Mouse (Mus musculus): ENCODE measurements around the gene Tlr6.
A peak's percentile ranks its signal among the peaks of the same experiment; 100 is the strongest.

Tlr6 gene

DNA sequence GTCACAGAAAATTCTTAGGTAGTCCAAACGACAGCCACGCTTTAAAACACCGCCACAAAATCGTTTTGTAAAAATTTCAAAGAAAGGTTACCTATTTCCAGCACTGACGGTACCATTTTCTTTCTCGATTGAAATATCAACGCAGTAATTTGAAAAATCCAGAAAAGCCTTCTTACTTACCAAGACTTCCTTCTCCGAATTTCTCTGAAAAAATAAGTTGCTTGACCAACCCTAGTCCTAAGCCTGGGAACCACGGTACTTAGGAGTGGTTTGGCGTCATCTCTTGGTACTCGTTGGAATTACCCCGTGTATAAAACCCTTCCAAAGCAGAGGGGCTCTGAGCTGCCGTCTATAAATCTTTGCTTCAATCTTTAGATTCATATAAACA is at the start of gene Tlr6:
Gene Tlr6, minus strand, starts transcription at position 255 of the 388 bp plus-strand sequence.
- no peak for DNase-seq (ENCODE audit: low read depth, low spot score)

DNA sequence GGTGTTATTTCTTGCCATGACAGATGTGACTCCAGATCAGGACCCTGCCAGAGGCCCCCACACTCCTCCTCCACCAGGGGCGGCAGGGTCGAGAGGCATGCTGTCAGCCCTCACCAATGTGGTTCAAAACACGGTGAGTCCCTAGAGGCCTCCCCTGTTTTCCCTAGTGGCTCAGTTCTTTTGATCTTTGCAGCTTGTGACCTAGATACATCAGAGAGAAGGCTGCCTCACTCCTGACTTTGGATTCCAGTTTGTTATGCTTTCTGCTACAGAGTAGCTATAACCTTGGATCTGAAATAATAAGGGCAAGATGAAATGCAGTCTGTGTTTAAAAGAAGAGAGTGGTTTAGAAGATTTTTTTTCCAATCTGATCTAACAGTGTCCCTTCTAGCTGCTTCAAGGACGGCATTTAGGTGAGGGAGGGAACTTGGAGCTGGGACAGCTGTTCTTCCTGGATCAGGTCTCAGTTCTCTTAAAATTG is 46.2 kb upstream of the Tlr6 start:
- no peak for DNase-seq (ENCODE audit: low read depth, low spot score)

DNA sequence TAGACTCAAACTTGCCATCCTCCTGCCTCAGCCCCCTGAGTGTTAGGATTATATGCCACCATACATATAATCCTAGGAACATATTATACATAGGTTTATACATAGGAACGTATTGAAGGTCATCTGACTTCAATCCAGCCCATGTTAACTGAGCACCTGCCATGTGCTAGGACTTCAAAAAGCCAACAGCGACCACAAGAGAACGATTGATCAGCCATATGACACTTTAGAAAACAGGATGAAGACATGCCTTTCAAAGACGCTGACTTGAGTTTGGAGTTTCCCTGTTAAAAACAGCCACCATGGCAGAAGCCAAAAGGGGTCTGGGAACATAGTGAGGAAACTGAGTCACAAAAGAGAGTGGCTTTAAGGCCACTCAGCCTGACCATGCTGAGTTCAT is 45.4 kb upstream of the Tlr6 start:
- DNase-seq (ENCODE audit: low read depth, low spot score), result no peak

DNA sequence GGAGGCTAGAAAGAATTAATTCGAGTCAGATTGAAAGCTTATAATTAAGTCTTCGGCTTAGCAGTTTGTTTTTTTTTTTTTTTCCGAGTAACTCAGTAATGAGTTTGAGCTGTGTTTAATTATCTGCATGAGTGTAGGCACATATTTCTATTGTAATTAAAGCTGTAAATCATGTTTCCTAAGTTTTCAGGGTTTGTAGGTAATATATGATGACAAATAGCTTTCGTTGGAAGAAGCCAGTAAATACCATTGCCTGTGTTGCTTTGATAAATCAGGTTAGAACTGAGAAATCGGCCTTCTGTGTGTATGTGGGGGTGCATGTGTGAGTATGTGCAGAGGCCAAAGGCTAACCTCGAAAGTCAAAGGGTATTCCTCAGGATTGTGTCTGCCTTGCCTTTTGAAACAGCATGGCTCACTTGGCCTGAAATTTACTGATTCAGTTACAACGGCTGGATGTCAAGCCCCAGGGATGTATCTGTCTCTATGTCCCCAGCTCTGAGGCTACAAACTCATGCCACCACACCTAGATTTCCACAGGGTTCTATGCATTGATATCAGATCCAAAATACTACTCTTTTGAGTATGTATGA is 44.1 kb upstream of the Tlr6 start:
- DNase-seq (ENCODE audit: low read depth, low spot score), result no peak

DNA sequence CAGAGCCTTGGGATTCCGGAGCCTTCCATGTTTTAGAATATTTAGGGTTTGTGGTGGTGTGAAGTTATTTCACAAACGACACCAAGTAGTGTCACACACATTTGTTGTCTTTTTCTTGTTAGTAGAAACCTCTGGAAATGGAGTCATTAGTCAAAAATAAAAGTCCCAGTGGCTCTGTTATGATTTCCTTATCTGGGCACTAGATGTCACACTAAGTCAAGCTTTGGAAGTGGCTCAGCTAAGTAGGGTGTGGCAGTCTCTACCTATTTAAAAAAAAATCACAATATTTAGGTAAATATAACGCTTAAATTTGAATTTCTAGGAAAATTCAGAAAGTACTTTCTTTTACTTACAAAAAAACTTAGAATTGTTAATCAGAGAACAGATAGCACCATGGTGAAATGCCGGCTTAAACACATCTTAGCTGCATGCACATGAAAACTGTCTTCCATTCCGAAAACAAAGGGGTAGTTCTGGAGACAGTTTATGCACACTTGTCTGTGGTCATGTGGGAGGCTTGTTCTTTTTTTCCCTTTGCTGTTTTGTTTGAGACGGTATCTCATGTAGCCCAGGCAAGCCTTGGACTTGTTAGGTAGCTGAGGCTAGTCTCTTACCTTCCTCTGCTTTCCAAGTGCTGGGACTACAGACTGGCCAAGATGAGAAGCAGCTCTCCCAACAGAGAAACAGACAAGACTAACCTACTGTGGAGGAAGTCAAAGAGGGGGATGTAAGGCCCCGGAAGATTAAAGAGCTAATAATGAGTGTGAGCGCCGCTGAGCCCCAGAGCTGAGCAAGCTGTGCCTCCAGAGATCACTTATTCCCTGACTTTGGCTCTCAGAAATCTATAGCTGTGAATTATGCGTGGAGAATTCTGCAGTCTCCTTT is 43.3 kb upstream of the Tlr6 start:
- peak; percentile 36 for DNase-seq (ENCODE audit: low read depth, low spot score)

DNA sequence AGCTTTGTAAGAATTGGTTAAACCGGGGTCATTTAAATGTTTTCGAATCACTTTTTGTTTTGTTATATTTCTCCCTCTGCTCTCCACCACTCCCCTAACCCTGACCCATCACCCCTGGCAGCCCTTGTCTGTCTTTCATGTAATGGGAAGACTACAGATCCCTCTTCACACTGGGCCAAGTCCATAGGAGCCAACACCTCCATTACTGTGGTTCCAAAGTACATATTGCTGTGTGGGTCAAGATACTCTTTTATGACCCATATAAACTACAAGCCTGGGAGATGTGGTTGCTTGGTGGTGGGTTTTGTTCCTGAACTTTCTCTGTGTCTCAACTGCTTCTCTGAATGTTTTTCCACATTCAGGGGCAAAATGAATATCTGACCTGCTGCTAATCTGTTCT is 35.5 kb upstream of the Tlr6 start:
- DNase-seq (ENCODE audit: low read depth, low spot score), result no peak

DNA sequence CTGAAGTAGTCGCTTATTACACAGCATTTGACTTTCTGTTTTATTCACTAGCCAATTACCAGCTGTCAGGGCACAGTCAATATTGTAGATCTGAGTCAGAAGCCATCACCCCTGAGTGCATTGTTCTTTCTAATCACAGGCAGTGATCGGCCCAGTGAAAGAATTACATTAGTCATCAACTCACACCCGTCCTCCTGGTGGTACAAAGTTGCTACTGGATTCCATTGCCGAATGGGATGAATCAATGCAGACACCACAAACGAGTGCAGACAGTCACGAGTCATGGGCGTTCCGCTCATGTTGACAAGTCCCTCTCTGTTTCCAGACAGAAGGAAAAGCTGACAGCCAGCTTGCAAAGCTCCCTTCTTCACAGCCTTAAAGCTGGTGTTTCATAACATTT is 32.6 kb upstream of the Tlr6 start:
- DNase-seq (ENCODE audit: low read depth, low spot score), result no peak

DNA sequence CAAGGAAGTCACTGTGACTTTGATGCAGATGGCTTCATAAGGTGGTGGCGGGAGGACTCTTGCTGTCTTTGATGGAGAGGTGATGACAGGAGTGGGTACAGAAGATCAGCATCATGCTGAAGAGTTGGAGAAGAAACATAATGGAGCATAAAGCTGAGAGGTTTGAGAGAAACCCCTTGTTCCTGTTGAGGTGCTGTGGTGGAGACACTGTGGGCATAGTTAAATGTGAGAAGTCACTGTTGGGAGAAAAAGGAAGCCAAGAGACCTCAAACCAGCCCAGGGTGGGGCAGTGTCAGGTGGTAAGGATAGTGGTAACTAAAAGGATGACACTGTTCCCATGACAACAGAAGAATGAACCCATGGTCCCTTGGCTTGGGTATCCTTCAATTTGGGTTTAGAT is 30.0 kb upstream of the Tlr6 start:
- DNase-seq (ENCODE audit: low read depth, low spot score), result no peak

DNA sequence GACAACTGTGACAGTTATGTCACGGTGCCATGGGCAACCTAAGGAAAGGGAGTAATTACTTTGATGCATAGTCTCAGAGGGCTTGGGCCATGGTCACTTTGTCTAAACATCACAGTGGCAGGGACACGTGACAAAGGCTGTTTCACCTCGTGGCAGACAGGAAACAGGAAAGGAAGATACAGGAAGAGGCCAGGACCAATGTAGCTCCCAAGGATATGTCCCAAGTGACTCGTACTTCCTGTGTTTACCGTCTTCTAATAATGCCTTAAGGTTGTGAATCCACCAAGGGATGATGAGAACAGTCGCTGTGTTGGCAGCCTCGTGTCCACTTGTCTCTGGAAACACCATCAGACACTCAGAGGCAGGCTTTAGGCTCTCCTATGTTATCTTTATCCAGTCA is 26.1 kb upstream of the Tlr6 start:
- no peak for DNase-seq (ENCODE audit: low read depth, low spot score)

DNA sequence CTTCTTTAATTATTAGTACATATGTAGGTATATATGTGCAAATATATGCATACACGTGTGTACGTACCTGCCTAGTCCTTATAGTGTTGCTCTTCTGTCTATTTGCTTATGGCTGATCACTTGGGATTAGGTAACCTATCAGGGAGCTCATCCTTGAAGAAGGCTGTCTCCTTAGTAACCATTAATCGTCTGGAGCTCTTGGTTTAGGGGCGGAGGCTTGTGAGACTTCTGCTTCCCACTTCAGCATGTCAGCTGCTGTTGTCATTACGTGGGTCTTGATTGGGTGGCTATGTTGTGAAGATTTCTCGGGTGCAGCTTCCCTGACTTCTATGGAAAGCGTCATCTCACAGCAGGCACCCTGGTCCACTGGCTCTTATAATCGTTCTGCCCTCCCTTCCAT is 17.2 kb upstream of the Tlr6 start:
- DNase-seq (ENCODE audit: low read depth, low spot score), result no peak

DNA sequence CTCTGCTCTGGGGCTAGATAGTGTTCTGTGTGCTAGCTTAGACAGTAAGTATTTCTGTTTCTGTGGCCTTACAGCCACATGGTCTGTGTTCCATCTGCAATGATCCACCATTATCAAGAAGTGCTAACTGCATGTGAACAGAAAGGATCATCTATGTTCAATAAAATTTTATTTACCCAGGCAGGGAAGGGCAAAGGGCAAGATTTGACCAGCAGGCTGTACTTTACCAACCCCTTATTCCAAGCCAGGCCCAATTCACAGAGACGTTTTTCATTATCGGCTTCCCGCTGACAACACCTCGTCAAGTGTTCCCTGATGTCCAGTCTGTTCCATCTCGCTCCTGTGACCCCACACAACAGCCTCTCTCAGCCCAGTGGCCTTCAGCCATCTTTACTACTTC is 15.2 kb upstream of the Tlr6 start:
- DNase-seq (ENCODE audit: low read depth, low spot score), result no peak

DNA sequence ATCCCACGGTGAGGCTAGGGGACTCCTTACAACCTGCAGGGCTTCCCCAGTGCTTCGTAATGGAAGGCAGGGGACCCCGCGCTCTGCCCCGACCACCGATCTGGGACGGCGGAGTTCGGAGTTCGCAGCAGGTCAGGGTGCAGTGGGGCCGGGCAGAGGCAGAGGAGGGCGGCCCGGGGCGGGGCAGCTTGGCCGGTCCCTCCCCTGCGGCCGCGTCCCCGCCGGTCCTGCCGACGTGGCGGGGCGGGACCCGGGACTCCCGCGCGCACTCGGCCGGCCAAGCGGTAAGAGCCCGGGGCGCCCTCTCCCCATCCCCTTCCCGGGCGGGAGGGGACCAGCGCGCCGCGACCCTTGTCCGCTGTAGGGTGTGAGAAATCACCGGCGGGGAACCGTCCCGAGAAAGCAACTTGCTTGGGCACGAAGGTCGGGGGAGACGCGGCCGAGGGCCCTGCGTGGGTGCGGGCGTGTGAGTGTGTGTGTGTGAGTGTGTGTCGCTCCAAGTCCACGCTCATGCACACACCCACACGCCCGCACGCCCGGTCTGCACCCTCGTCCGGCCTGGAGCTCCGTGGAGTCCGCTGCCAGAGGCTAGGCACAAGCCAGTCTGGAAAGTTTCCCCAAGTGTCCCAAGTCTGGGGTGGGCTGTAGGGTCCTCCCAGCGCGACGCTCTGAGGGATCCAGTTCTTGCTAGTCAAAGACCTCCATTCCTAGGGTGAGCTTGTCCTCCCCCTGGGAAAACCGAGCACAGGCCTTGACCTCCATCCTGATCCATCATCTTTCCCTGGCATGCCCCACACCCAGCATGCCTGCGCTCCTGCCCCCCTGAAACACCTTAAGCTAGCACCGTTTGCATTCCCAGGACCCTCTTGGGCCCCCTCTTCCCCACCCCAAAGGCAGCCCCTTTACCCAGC is 10.2 kb upstream of the Tlr6 start, which contains the start of gene Fam114a1:
Gene Fam114a1, plus strand, starts transcription at position 211 of the 911 bp plus-strand sequence.
- no peak for DNase-seq (ENCODE audit: low read depth, low spot score)

DNA sequence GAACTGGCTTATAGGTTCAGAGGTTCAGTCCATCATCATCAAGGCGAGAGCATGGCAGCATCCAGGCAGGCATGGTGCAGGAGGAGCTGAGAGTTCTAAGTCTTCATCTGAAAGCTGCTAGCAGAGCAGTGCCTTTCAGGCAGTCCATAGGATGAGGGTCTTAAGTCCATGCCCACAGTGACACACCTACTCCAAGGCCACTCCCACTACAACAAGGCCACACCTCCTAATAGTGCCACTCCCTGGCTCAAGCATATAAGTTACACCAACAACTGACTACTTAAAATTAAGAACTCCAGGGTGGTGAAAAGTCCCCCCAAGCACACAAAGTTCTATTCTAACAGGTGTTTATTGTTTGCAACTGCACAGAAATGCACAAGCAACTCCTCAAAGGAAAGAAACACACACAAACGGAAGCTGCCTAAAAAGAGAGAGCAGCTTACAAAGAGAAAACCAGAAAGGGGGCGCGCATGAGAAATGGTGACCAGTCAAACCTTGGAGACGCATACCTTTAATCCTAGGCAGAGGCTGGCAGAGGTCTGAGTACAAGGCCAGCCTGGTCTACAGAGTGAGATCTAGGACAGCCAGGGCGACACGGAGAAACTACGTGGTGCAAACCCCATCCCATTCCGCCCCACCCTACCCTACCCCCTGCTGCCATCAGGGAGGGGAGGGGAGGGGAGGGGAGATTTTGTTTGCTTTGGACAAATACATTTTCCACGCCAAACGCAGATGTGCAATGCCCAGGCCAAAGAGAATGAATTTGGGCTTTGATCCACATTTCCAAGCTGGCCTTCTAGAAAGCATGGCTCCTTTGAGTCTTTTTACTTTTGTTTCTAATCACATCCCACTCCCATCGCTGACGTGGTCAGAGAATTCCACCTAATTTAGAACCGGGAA is 9.3 kb upstream of the Tlr6 start:
- DNase-seq (ENCODE audit: low read depth, low spot score), result no peak

DNA sequence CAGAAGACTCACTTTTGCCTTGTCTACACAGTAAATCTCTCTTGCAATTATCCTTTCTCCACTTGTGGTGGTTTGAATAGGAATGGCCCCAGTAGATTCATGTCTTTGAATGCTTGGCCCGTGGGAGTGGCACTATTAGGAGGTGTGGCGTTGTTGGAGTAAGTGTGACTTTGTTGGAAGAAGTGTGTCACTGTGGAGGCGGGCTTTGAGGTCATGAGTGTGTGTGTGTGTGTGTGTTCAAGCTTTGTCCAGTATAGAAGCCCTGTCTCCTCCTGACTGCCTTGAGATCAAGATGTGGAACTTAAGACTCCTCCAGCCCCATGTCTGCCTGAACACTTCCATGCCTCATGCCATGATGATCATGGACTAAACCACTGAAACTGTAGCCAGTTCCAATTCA is 3.8 kb upstream of the Tlr6 start:
- no peak for DNase-seq (ENCODE audit: low read depth, low spot score)

DNA sequence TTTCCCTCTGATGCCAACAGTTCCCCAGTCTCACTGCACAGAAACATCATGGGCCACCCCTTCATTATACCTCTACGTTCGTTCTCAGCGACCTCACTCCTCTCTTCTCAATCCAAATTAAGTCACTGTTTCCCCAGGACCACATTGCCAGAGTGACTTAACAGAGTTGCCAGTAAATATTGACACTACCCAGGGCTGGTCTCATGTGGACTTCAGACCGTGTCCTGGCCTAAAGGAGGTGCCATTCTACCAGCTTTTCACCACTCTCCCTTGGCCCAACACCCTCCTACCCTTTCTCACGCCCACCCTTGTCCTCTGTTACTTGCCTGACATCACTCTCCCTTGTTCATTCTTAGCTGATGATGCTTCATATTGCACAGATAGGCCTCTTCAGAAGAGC is 3.4 kb upstream of the Tlr6 start:
- no peak for DNase-seq (ENCODE audit: low read depth, low spot score)

DNA sequence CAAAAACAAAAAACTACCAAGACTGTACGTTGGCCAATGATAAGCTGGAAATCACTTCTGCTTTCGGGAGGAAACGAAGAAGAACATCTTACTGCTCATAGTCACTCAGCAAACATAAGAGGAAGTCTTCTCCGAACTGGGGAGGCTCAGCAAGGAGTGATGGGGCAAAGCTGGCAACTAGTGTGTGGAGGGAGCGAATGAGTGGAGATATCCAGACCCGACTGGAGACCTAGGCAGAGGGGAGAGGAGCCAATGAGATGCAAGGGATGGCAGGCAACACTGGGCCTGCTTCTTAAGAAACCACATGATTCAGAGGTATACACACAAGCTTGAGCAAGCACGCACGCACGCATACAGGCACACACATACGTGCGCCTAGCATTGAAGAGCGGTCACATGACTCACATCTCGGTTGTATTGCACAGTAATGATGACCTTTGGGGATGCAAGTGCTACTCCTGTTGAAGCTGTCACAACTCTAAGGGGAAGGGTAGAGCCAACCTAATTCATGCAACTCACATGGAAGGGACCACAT is 1.0 kb upstream of the Tlr6 start:
- no peak for DNase-seq (ENCODE audit: low read depth, low spot score)

DNA sequence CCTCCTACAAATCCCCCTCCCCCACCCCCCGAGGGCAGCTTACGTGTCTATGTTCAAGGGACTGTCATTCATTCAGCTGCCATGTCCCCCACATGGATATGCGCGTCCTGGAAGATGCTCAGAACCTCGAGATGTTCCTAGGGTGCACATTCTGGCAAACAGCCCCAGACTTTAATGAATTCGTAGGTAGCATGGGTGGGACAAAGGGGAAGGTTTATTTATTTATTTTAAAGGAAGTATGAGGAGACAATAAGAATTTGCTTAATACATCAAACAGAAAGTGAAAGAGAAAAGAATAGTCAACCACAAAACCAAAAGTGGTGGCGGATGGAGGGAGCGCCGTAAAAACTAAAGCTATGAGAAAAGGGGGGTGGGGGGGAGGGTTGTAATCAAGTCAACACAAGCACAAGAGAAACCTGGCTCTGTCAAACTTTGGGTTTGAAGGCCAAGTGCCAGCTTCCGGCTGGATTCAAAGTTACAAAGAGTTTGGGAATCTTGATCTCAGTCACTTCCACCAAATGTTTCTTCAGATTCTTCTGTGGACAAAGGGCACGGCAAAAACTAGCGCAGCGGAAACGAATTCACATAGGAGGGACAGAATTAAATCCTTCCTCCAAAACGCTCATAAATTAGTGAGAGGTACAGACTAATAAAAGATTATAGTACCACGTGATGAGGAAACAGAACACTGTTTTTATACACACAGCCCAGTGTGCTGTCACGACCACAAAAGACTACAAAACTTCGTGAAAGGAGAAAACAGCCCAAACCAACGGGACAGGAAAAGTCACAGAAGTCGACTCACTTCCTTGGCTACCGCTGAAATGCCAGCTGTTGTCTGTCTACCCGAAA is 680 bp downstream of the Tlr6 start:
- no peak for DNase-seq (ENCODE audit: low read depth, low spot score)

DNA sequence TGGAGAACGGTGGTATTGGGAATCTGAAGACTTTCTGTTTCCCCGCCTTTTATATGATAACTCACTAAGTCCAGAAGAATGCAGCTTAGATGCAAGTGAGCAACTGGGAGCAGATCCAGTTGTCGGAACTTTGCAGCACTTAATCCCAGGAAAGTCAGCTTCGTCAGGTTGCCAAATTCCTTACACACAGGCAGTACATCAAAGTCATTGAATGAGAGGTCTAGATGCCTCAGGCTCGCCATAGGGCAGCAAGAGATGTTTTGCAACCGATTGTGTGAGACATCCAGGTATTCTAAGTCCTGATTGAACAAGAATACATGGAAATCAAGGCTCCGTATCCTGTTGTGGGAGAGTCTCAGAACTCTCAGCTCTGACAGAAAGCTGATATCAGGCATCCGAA is 5.0 kb downstream of the Tlr6 start:
- DNase-seq (ENCODE audit: low read depth, low spot score), result no peak

DNA sequence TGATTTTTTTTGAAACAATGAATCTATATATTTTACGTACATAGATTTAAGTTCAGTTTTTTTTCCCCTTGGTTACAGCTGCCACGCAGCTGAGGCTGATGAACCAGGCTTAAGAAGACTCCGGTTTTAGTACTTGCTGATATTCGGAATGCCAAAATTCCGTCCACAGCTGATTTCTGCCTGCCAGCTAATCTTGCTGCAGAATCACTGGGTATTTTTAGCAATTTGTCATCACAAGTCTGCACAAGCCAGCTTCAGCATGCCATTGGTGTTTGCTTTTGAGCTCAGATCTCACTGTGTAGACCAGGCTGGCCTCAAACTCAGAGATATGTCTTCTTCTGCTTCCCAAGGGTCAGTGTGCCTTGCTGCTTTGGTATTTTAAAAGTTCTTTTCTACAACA is 8.4 kb downstream of the Tlr6 start:
- no peak for DNase-seq (ENCODE audit: low read depth, low spot score)

DNA sequence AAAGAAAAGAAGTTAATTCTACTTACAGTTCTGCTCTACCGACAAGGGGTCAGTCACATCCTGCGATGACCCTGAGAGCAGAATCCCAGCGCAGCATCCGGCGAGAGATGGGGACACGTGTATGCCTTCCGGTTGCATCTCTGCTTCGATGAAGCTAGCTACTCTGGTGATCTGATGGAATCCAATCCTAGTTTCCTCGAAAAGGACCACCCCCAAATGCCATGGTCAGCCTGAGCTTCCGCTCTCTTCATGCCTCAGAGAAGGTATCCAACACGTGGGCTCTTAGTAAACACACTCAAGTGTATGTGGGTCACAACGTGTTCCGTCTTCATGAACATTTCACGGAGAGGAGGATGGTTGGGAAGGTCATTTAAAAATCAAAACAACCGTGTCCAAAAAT is 27.1 kb downstream of the Tlr6 start:
- DNase-seq (ENCODE audit: low read depth, low spot score), result no peak
